Mouse (Mus musculus): ENCODE data around the gene Pik3r6. TPM values are rescaled to one million over a fixed set of nuclear protein-coding genes. Genes with fewer than 3 reads are reported as not detected.

Pik3r6 gene
- polyA plus RNA-seq, 1 experiment from 2014 or later, result 1.3 TPM

- no peaks in the 10 kb centered on the region for H3K4me1 ChIP-seq (ENCODE audit: control insufficient read depth, insufficient read depth, low read length)
- no peaks in the 10 kb centered on the region for H3K9me3 ChIP-seq (replicated peaks; ENCODE audit: control insufficient read depth, low read length)
- H3K9ac ChIP-seq (ENCODE audit: low read length), result no peak overlapping the region
- no peaks in the 10 kb centered on the region for H3K27me3 ChIP-seq (replicated peaks; ENCODE audit: control insufficient read depth, insufficient read depth, low read length)
- no peak overlapping the region for H3K27ac ChIP-seq (ENCODE audit: low read depth, low read length)
- no peak overlapping the region for H3K4me2 ChIP-seq (ENCODE audit: low read length)
- no peaks in the 10 kb centered on the region for H3K36me3 ChIP-seq (ENCODE audit: control insufficient read depth, insufficient read depth, low read length)
- H3K4me3 ChIP-seq (ENCODE audit: low read depth, low read length), result no peak overlapping the region
- peak; percentile 76 for DNase-seq (ENCODE audit: low spot score)
- ATAC-seq, result 0 out of 2 replicates have a peak, but pooled peaks have one; percentile 44
- 67% methylated on average over 8 of the region's 8 CpGs for WGBS
Observed at GRCm38 (mm10) chr11:68589055-68589809, 86.4 kb downstream of the Pik3r6 start.

DNA sequence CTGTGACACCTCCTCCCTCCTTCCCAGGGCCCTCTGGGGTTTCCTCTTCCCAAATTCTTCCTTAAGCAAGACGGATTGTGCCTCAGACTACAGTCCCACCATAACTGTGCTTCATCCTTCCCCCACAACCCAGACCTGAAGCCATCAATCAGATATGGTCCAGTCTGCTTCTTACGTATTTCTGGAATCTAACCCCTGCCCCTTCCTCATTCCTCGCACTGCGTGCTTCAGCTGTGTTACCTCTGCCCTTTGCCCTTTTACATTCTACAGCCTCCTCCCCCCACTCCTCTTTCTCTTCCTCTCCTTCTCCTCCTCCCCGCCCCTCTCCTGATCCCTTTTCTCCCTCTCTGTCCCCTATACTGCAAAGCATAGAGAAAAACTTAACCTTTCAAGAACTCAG lies 88.9 kb downstream of the Pik3r6 start:
- Histone ChIP-seq H3K27ac (ENCODE audit: low read depth, low read length) (no peak overlapping the region), H3K9me3 (replicated peaks; ENCODE audit: control insufficient read depth, low read length) (no peaks in the 10 kb centered on the region), H3K4me2 (ENCODE audit: low read length) (no peak overlapping the region), H3K36me3 (ENCODE audit: control insufficient read depth, insufficient read depth, low read length) (no peaks in the 10 kb centered on the region), H3K4me3 (ENCODE audit: low read depth, low read length) (no peak overlapping the region), H3K9ac (ENCODE audit: low read length) (no peak overlapping the region), H3K4me1 (ENCODE audit: control insufficient read depth, insufficient read depth, low read length) (no peaks in the 10 kb centered on the region), H3K27me3 (replicated peaks; ENCODE audit: control insufficient read depth, insufficient read depth, low read length) (no peaks in the 10 kb centered on the region)
- no peak for DNase-seq (ENCODE audit: low spot score)
- no peak for ATAC-seq
- WGBS, result 26% methylated on average over 5 of the region's 5 CpGs

DNA sequence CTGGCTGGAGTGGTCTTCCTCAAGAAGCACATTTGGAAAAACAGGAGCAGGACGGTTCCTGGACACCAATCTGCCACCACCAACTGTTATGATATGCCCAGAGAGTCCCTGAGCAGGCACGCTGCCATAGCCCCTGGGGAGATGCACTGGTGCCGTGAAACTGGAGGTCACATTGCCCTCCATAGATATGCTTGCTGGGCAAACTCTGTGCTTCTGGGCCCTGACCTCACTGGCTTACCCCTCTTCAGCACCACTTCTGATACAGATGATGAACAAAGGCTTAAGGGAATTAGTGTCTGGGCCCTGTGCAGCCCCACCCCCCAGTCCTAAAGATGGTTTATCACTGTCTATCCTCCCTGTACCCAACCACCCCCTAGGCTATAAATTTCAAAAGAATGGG lies 90.4 kb downstream of the Pik3r6 start:
- 71% methylated on average over 3 of the region's 3 CpGs for WGBS

DNA sequence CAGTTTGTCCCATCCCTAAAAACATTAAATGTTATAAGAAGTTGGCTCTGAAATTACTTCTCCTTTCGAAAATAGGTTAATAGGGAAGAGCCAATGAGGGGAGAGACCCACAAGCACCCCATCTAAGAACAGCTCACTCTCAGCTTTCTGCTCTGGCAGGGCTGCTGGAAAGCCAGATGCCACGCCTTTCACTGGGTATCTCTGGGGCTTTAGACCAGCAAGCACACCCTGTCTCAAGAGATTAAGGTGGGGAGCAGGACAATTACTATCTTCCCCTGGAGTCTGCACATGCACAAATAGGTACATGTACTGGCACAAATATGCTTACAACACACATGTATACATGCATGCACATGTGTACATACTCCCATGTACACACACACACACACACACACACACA lies 95.1 kb downstream of the Pik3r6 start:
- no peak overlapping the region for H3K27ac ChIP-seq (ENCODE audit: low read depth, low read length)
- no peak for DNase-seq (ENCODE audit: low spot score)
- no peaks in the 10 kb centered on the region for H3K9me3 ChIP-seq (replicated peaks; ENCODE audit: control insufficient read depth, low read length)
- no peak for ATAC-seq
- H3K4me2 ChIP-seq (ENCODE audit: low read length), result no peak overlapping the region
- 0 out of 2 replicates have a peak, but pooled peaks cover 10% of the 10 kb centered on the region for H3K4me1 ChIP-seq (ENCODE audit: control insufficient read depth, insufficient read depth, low read length)
- no peaks in the 10 kb centered on the region for H3K36me3 ChIP-seq (ENCODE audit: control insufficient read depth, insufficient read depth, low read length)
- 83% methylated on average over 2 of the region's 2 CpGs for WGBS
- no peak overlapping the region for H3K4me3 ChIP-seq (ENCODE audit: low read depth, low read length)
- no peaks in the 10 kb centered on the region for H3K27me3 ChIP-seq (replicated peaks; ENCODE audit: control insufficient read depth, insufficient read depth, low read length)
- H3K9ac ChIP-seq (ENCODE audit: low read length), result no peak overlapping the region

More for the DNA sequence above, 90.4 kb downstream of the Pik3r6 start:
- ATAC-seq (no peak), DNase-seq (ENCODE audit: low spot score) (no peak)
- no peak overlapping the region for H3K9ac ChIP-seq (ENCODE audit: low read length)
- H3K9me3 ChIP-seq (replicated peaks; ENCODE audit: control insufficient read depth, low read length), result no peaks in the 10 kb centered on the region
- no peaks in the 10 kb centered on the region for H3K36me3 ChIP-seq (ENCODE audit: control insufficient read depth, insufficient read depth, low read length)
- H3K4me2 ChIP-seq (ENCODE audit: low read length), result no peak overlapping the region
- no peaks in the 10 kb centered on the region for H3K4me1 ChIP-seq (ENCODE audit: control insufficient read depth, insufficient read depth, low read length)
- H3K27ac ChIP-seq (ENCODE audit: low read depth, low read length), result no peak overlapping the region
- H3K4me3 ChIP-seq (ENCODE audit: low read depth, low read length), result no peak overlapping the region
- no peaks in the 10 kb centered on the region for H3K27me3 ChIP-seq (replicated peaks; ENCODE audit: control insufficient read depth, insufficient read depth, low read length)

- Histone ChIP-seq H3K4me2 (ENCODE audit: low read length) (no peak overlapping the region), H3K4me3 (ENCODE audit: low read depth, low read length) (no peak overlapping the region), H3K36me3 (ENCODE audit: control insufficient read depth, insufficient read depth, low read length) (no peaks in the 10 kb centered on the region), H3K27ac (ENCODE audit: low read depth, low read length) (no peak overlapping the region), H3K9ac (ENCODE audit: low read length) (no peak overlapping the region), H3K4me1 (ENCODE audit: control insufficient read depth, insufficient read depth, low read length) (0 out of 2 replicates have a peak, but pooled peaks cover 10% of the 10 kb centered on the region), H3K9me3 (replicated peaks; ENCODE audit: control insufficient read depth, low read length) (no peaks in the 10 kb centered on the region), H3K27me3 (replicated peaks; ENCODE audit: control insufficient read depth, insufficient read depth, low read length) (no peaks in the 10 kb centered on the region)
- WGBS, result 50% methylated on average over 6 of the region's 6 CpGs
- DNase-seq (ENCODE audit: low spot score), result no peak
- ATAC-seq, result no peak
Observed at GRCm38 (mm10) chr11:68600551-68601021, 97.8 kb downstream of the Pik3r6 start.

- Histone ChIP-seq H3K4me1 (ENCODE audit: control insufficient read depth, insufficient read depth, low read length) (0 out of 2 replicates have a peak, but pooled peaks cover 10% of the 10 kb centered on the region), H3K4me3 (ENCODE audit: low read depth, low read length) (no peak overlapping the region), H3K27me3 (replicated peaks; ENCODE audit: control insufficient read depth, insufficient read depth, low read length) (no peaks in the 10 kb centered on the region), H3K9me3 (replicated peaks; ENCODE audit: control insufficient read depth, low read length) (no peaks in the 10 kb centered on the region), H3K9ac (ENCODE audit: low read length) (no peak overlapping the region), H3K27ac (ENCODE audit: low read depth, low read length) (0 out of 2 replicates have a peak overlapping the region, but pooled peaks have one; percentile 10), H3K4me2 (ENCODE audit: low read length) (no peak overlapping the region), H3K36me3 (ENCODE audit: control insufficient read depth, insufficient read depth, low read length) (no peaks in the 10 kb centered on the region)
- no peak for DNase-seq (ENCODE audit: low spot score)
- ATAC-seq, result no peak
- 9% methylated on average over 9 of the region's 9 CpGs for WGBS
Observed at GRCm38 (mm10) chr11:68601486-68601991, 98.7 kb downstream of the Pik3r6 start.

Other genes with a start within 250 kb of the Pik3r6 start
- gene Ntn1, start 102.2 kb upstream of the Pik3r6 start, polyA plus RNA-seq (2014; fragmentation: Nextera tagmentation; extraction: Ambion mirVana), result 3.5 TPM in 2 replicates
- gene Pik3r5, start 70.9 kb upstream of the Pik3r6 start, polyA plus RNA-seq (2014; fragmentation: Nextera tagmentation; extraction: Ambion mirVana), result 0.11 and 0.20 TPM in 2 replicates
- not detected in 2 replicates for gene Mfsd6l, start 53.2 kb downstream of the Pik3r6 start, polyA plus RNA-seq (2014; fragmentation: Nextera tagmentation; extraction: Ambion mirVana)
- gene Ccdc42, start 84.0 kb downstream of the Pik3r6 start, polyA plus RNA-seq (2014; fragmentation: Nextera tagmentation; extraction: Ambion mirVana), result 0.31 and 0.39 TPM in 2 replicates
- gene Myh10, start 188.5 kb downstream of the Pik3r6 start, polyA plus RNA-seq (2014; fragmentation: Nextera tagmentation; extraction: Ambion mirVana), result 88.8 and 105 TPM in 2 replicates